Mouse (Mus musculus) left cerebral cortex, postnatal 25 days (tissue): Measurements from ENCODE around the gene Hemk1. TPM values are rescaled to one million over a fixed set of nuclear protein-coding genes. Genes with fewer than 3 reads are reported as not detected.

Source experiments
- DNase-seq, 2 experiments: peaks; one replicate each; pipeline ENCODE4 v3.0.0; 2022; ENCODE audit warnings: low spot score in 2 of 2, mixed read lengths in 1 of 2
- intact Hi-C: fragments of 180-260 bp; cut with DNase I; formaldehyde crosslinking; loops from one replicate; pipeline ENCODE4 v1.15.1; 2025
- total RNA-seq, 2 experiments: library from RNA; stranded (reverse); gene quantifications; 2 replicates each; pipeline ENCODE4 v1.2.3; 2021

The Hemk1 gene
- 10 to 100 TPM; 17.2 to 18.2 TPM for total RNA-seq

- intact Hi-C loops: loop anchor here (5.0 kb wide), 1 partner anchor 436 kb away; no protein-coding TSS in a partner anchor
- peak; percentile 80 to 88 for DNase-seq
These were observed at the start of gene Hemk1 for GRCm38 (mm10) chr9:107338172-107338883. Hemk1 (minus strand) TSS chr9:107338350.

DNA sequence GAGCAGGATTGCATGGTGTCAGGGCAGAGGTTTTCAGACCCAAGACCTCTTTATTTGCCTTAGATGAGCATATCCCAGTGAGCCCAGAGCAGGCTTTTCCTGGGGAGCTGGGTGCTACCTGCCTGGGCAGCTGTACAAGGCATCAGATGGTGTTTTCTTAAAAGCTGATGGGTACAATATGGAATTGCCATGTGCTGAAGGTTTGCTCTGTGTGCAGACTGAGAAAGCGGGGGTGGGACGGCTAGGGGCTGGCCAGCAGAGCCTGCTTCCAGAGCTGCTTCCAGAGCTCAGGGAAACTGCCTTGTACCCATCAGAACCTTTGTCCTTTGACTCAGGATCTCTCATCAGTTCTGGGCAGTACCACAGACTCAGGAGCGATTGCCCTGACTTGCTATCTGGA, 49.6 kb upstream of the Hemk1 start:
- intact Hi-C loops: no loop called here
- peak in 1 of 2 experiments; percentile 47 for DNase-seq

DNA sequence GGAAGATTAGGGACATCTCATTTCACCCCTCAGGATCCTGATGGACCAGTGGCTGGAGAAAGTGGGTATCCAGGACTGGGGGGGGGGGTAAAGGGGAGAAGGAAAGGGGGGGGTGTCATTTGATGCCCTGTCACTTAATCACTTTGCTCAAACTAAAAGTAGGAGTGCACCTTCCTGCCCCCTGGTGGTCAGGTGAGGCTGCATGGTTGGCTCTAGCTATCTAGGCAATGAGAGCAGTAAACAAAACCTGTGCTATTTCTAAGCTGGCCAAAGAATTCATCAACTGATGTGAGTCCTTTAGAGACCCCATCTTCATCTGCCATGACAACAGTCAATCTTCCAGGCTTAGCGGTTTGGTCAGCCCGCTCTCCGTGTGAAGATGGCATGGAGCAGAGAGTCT, 48.6 kb upstream of the Hemk1 start:
- intact Hi-C loops: no loop called here
- no peak for DNase-seq

GRCm38 (mm10) chr9:107384396-107384795, 46.2 kb upstream of the Hemk1 start:
- intact Hi-C loops: no loop called here
- DNase-seq: no peak

- intact Hi-C loops: no loop called here
These were observed 43.6 kb upstream of the Hemk1 start for GRCm38 (mm10) chr9:107381723-107382122.

DNA sequence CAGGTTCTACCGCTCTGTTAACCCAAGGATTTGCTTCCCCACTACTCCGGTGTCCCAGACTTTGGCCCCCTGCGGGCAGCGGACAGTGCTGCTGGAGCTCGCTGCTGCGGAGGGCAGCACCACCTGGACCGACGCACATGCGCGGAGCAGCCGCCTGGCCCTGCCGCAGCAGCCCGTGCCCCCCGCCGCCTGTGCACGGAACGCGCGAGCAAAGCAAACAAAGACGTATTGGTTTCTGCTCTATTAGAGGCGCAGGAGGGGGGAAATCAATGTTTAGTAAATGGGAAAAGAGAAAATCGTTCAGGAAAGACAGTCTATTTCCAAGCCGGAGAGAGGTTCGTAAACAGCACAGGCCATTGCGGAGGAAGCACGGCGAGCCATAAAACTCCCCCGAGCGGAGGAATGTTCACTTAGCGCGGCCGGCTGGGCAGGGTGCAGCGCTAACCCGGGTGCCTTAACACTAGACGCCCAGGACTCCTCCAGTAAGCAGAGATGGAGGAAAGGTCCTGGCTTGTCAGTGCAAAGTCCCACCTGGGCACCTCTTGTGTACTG, 39.9 kb upstream of the Hemk1 start:
- intact Hi-C loops: no loop called here
- no peak for DNase-seq

More at GRCm38 (mm10) chr9:107381723-107382122, 43.6 kb upstream of the Hemk1 start:
- no peak for DNase-seq

- intact Hi-C loops: no loop called here
These were observed 37.3 kb upstream of the Hemk1 start for GRCm38 (mm10) chr9:107375451-107375850.

GRCm38 (mm10) chr9:107374623-107375022, 36.5 kb upstream of the Hemk1 start:
- intact Hi-C loops: no loop called here
- DNase-seq: no peak

More at GRCm38 (mm10) chr9:107375451-107375850, 37.3 kb upstream of the Hemk1 start:
- no peak for DNase-seq

DNA sequence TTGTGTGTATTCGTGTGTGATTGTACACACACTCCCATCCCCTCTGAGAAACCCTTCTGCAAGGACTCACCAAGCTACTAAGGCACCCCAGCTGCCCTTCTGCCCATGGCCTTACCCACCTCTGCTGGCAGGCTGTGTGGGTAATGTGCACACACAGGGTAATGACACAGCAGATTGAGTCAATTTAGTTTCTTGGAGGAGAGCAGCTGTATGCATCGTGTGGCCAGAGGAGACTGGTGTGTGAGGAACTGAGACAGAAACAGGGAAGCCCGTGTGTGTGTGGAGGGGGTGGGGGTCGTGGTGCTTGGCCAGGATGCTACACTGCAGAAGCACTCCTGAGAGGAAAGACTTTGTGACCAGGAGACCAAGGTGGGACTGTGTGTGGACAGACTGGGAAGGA, 34.3 kb upstream of the Hemk1 start:
- intact Hi-C loops: no loop called here
- no peak for DNase-seq

DNA sequence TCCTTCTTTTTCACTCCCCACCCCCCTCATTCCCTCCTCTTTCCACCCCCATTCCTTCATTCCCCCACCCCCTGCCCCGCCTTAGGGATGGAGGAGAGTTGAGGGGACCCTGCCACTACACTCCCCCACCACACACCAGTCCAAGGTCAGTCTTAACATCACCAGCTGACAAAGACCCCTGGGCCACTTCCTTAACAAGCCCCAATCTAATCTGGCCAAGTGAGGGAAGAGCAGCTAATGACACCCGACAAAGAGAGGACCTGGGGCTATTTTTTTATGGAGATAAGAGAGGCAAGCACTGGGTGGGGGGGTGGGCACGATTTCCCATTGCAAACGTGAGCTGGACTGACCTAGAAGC, 31.9 kb upstream of the Hemk1 start:
- intact Hi-C loops: no loop called here
- no peak for DNase-seq

DNA sequence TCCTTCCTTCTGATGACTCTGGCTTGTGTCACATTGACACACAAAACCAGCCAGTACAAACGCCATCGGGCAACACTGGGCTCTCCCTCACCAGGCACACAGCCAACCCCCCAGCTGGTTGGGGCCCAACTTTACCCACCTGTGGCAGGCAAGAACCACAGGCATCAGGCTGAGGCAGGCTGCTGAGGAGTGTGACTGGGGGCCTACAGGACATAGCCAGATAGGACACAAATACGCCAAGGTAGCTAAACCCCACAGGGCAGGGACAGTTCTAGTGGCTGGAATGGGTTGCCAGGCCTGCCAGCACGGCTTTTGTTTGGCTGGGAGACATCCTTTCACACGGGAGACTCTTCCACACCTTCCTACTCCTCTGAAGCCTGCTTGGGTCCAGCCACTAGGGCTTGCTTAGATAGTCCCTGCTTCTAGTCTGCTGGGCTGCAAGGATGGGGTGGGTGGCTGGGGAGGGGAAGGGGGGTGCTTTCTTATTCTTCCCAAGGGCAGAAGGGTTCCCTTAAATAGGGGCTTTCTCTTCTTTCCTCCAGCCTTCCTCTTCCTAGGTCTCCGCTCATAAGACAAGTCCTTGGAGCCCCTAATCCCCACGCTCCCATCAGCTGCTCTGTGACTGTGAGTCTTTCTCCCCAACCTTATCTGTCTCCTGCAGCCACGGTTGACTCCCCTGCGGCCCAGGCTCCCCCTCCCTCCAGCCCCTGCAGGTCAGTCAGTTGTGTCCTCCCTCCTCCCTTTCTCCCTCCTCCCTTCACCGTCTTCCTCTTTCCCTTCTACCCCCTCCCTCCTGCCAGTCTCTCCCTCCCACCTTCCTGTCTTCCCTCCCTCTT, 31.3 kb upstream of the Hemk1 start:
- DNase-seq: no peak
- intact Hi-C loops: no loop called here

DNA sequence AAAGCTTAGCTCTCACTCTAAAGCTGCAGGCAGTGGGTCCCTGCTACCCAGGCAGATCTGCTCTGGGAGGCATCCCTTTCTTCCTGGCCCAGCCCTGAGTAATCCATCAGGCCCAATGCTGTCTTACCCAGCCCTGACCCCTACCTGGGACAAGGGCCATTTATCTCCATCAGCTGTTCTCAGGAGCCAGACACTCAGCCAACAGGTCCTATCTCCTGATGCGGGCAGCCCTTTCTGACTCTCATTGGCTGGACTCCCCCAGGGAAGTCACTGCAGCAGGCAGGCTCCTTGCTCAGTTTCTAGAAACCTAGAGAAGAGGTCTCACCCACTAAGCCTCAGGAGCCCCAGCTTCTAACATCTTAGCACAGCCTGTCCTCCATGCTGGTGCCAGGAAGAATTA, 30.2 kb upstream of the Hemk1 start:
- DNase-seq: no peak
- intact Hi-C loops: no loop called here

DNA sequence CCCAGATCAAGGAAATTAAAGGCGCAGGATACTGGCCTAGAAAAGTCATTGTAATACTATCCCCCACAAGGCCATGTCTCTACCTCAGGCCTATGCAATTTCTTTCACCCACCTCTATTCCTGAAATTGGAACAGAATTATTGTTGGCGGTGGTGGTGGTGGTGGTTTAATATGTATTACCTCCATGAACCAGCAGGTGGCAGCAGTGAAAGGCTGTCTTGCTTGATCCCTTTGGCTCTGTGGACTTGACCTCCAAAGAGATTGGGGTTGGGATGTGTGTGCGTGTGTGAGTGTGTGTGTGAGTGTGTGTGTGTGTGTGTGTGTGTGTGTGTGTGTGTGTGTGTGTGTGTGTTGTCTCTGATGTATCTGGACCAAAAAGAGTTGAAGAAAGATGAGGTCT, 28.5 kb upstream of the Hemk1 start:
- DNase-seq: peak; percentile 46 to 57
- intact Hi-C loops: loop anchor here (2.0 kb wide), 2 partner anchors 96 to 148 kb away; no protein-coding TSS in a partner anchor

DNA sequence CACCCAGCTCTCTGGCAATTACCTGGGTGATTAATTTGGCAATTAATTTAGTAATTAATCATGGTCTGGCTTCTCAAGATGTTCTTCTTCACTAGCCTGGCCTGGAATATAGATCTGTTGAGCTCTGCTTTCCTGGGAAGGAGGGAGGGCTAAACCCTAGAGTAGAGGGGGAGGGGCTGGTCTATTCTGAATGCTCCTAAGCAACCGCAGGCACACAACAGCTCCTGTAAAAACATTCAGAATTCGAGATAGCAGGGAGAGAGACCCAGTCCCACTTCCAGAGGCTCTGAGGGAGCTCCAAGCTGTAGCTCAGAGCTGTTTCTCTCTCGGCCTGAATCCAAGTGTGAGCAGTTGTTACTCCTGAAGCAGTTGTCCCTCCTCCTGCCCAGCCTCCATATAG, 22.8 kb upstream of the Hemk1 start:
- intact Hi-C loops: no loop called here
- DNase-seq: no peak

GRCm38 (mm10) chr9:107357651-107358050, 19.5 kb upstream of the Hemk1 start:
- intact Hi-C loops: loop anchor here (1.0 kb wide), 1 partner anchor 157 kb away; no protein-coding TSS in a partner anchor
- peak; percentile 68 to 79 for DNase-seq

DNA sequence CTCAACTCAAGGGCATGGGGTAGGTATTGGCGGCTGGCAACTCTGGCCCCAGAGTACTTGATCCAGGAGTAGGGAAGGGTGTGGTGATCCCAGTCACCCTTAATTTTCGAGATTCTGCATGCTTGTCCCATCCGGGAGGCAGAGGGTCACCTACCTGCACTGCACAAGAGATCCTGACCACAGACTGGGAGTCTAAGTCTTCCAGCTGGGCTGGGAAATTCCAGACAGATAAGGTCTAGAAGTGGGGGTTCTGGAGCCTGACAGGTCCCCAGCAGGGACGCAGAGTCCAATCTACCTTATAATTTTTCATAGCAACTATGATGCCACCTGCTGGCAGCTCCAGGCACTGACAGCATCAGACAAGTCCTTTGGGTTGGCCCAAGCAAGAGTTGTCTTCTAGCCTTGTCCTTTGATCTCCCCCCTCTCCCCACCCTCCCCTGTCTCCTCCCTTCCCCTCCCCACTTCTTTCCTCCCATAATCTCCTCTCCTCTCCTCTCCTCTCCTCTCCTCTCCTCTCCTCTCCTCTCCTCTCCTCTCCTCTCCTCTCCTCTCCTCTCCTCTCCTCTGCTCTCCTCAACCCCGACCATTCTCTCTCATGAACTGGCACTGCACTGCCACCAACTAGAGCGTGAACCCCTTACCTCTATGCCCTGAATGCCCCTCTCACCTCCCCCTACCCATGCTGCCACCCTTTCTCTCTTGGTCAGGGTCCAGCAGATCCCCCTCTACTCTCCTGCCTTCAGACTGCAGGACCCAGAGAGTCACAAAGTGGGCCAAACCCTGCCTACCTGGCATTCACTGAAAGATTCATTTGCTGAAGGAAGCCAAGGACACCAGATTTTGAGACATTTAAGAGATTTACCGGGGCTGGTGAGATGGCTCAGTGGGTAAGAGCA, 18.0 kb upstream of the Hemk1 start:
- intact Hi-C loops: loop anchor here (1.0 kb wide), 1 partner anchor 62 kb away; no protein-coding TSS in a partner anchor
- DNase-seq: peak; percentile 64 to 69

GRCm38 (mm10) chr9:107354826-107355225, 16.7 kb upstream of the Hemk1 start:
- no peak for DNase-seq
- intact Hi-C loops: no loop called here

DNA sequence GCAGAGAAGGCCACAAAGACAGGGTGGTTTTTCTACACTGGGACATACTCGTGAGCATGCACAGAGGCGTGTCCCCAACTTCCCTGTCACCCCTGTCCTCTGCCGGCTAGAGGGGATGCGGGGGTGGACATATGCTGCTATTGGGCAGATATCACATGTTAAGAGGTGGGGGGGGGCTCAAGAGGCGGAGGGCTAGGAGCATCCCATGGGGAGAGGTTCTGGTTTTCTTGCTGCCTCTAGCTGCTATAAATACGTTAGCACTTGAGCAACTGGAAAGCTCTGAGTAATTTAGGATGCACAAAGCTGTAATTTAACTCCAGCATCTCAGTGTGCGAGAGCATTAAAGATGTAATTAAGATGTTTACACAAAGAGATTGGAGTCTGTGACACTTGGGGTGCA, 11.2 kb upstream of the Hemk1 start:
- DNase-seq: no peak
- intact Hi-C loops: no loop called here

GRCm38 (mm10) chr9:107347586-107348183, 9.5 kb upstream of the Hemk1 start:
- DNase-seq: no peak
- intact Hi-C loops: no loop called here
